Mouse (Mus musculus): Measurements from ENCODE around the gene Cdc73.
"Not testable (repeated sequence)": the region's sequence is repeated elsewhere in the genome, so short reads cannot be mapped to it uniquely, and the experiment has no call there.

Gene Cdc73

DNA sequence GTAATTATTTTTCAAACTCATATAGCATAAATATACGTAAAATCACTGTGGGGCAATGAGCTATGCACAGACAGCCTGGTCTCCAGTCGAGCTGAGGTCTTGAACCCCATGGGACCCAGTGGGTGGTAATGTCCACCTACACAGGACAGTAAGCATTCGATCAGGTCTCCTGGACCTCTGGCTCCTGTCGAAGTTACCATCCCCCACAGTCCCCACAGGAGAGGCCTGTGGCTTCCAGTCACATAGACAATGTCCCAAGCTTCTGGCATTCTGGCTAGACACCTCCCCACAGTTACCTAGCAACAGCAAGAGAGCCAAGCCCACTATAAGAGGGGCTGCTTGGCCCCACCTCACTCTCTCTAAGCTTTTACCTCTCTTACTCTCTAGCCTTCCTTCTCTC is 37.9 kb downstream of the Cdc73 start:
- not testable (repeated sequence) for DNase-seq

DNA sequence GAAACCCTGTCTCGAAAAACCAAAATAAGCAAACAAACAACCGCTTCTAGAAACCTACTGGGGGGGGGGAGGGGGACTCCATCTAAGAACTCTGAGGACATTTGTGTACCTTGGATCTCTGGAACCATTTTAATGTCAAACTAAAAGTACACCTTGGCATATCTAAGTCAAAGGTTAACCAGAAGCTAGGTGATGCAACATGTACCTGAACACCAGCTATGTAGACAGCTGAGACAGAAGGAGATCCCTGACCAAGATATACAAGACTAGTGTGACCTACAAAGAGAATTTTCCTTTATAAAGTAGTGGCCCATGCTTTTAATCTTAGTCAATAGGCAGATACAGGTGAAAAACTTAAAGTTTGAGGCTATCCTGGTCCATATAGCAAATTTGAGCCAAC is 39.5 kb downstream of the Cdc73 start:
- no peak for DNase-seq

DNA sequence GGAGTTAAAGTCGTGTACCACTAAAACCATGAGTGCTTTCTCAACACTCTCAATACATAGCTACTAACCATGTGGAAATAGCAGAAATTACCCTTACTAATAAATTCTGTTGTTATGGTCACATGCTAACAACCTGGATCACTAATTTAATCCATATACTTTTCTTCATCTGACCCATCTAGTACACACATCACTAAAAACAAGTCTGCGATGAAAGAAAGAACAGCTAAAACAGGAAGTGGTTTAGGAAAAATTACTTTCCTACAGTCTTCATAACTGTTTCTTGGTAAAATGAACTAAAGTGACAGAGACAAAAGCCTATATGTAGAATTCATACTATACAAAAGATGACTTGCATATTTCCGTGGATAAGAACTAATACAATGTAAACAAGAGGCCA is 49.0 kb downstream of the Cdc73 start:
- no peak for DNase-seq

DNA sequence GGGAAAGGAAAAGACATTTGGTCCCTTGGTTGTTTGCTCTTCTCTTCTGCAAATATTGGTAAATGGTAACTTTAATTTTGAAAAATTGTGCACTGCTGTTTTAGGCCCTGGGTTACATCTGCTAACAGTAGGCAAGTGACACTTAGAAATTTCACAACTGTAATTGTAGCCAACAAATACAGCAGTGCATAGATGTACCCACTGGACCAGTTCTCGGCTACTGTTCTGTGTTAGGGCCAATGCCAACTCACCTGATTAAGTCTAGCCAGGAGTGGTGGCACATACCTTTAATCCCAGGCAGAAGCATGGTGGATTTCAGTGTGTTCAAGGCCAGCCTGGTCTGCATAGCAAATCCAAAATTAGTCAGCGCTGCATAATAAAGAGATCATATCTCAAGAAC is 52.4 kb downstream of the Cdc73 start:
- no peak for DNase-seq

DNA sequence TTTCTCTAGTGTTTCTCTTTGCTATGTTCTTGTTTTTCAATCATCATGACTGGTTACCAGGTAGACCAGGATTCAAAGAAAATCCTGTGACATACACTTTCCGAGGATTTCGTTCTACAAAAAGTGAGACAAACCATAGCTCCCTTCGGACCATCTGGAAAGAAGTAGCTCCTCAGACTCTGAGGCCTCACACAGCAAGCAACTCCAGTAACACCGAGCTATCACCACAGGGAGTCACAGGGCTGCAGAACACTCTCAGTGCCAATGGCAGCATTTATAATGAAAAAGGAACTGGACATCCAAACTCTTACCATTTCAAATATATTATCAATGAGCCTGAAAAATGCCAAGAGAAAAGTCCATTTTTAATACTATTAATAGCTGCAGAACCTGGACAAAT is 56.5 kb downstream of the Cdc73 start:
- DNase-seq, result no peak

DNA sequence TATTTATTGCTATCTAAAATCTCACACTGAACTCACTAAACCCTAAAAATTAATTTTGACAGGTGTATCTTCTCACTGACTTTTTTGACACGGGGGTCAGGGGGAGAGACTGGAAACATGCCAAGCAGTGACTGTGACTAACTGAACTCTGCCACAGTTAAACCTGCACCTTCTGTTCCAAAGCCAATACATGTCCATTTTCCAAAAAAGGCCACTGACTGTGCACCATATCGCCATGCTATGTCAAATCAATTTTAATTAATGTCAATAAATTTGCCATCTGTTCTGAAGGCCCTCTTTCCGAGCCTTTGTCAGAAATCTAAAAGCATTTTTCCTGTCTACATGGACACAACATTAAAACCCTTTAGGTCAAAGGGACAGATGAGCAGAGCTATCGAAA is 57.3 kb downstream of the Cdc73 start:
- DNase-seq, result no peak

DNA sequence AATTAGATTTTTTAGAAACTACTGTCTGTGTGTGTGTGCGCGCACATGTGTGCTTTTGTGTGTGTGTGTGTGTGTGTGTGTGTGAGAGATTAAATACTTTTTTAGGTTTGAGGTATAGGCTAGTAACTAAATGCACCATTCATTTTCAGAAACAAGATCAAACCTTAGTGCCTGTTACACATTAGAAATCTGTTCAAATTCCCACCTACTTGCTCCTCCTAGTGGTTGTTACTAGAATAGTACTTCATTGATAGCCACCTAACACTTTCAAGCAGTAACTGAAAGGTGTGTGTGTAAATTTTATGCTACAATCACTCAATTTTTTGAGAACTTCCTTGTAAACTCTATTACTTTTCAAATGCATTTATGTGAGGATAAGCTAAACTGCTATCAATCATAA is 58.5 kb downstream of the Cdc73 start:
- DNase-seq, result no peak

DNA sequence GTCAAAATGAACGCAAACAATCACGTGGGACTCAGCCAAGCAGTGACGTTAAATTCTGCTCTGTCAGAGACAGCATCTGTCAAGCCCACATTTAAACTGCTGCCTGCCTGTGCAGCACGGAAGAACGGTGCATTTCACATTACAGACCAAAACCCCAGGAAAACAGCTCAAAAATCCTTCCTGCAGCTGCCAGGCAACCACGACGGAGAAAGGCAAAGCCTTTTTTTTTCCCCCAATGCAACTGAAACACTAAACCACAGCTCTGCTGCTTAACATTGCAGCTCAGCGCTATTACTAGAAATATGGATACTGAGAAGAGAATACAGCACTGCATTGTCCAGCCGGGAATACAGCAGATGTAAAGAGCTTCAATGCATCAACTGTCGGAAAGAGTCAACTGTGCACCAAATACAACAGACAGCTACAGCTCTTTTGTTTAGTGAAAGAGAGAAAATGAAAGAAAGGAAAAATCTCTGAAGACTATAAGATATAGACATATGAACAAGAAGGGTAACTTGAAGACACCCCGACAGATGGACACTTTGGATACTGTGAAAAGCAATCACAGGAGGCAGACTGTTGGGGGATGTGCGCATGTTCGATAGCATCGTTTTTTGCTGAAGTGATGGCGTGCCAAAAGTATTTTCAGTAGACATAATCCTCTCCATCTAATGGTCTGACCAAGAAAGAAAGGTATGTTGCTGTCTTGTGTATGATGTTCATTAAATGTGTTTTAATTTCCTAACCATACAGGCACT is 61.9 kb downstream of the Cdc73 start, which contains the start of gene B3galt2:
Gene B3galt2, plus strand, starts transcription at position 15 of the 758 bp plus-strand sequence.
- DNase-seq, result no peak

DNA sequence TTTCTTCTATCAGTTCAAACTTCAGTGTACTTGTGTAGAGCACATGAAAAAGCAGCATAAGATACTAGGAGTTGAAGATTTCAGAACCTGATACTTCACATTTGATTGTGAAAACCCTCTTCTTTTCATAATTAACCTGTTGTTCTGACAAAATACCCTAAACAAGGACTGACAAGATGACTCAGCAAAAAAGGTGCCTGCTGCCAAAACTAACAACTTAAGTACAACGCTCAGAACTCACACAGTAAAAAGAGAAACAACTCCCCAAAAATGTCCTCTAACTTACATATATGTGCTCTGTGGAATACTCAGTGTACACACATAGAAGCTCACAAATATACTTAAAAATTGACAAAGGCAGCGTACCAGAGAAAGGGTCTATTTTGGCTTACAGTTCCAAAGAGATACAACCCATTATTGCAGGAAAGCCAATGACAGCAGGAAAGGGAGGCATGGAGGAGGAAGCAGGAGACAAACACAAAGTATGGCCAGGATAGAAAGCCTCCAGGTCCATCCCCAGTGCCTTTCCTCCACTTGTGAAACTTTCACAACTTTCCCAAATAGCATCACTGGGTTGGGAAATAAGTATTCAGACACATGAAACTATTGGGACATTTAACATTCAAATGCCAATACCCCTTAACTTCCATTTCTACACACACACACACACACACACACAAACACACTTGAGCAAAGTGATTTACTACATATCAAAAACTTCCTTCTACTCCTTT is 69.7 kb downstream of the Cdc73 start:
- no peak for DNase-seq

DNA sequence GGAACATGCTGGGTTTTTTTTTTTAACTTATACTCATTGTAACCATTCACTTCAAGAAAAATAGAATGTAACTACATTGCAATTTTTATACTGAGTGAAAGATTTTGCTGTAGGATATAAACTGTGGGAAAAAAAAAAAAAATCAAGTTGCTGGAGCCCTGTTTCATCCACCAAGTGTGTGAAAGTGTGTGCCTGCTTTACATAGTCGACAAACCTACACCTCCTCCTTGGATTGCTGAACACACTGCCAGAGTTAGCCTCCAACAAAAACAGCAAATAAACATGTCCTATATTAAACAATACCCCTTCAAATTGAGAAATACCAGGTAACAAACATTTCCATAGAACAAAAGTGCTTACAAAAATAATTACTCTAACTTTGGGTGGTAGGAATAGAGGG is 70.3 kb downstream of the Cdc73 start:
- no peak for DNase-seq

DNA sequence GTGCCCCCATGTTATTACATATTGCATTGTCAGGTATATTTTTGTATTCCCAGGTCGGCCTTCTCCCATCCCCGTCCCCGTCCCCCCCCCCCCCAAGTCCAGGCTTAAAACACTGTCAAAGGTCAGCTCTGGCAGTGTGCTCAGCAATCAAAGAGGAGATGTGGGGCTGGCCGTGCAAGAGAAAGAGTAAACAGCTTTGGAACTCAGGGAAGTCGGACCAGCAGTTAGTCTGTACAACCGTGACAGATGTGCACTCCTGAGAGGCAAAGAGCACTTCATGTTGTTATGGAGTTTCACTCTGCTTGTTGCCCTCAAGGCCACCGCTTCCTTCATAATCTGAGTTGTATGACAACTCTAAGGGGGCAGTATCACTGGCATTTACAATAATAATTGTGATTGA is 71.4 kb downstream of the Cdc73 start:
- no peak for DNase-seq

DNA sequence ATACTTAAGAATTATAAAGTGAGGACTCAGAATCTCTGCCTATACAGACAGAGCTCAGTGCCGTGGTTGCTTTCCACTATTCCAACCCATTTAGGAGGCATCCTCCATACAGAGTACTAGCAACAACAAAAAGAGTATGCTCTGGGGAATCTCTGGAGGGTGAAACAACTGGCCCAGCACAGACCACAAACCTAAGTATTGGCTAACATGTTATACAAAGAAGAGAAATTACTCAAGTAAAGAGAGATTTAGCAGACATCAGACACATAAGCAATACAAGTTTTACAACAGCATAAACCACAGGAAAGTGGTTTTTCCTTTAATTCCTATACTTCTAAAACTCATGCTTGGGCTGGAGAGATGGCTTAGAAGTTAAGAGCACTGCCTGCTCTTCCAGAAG is 80.1 kb downstream of the Cdc73 start:
- DNase-seq, result no peak

DNA sequence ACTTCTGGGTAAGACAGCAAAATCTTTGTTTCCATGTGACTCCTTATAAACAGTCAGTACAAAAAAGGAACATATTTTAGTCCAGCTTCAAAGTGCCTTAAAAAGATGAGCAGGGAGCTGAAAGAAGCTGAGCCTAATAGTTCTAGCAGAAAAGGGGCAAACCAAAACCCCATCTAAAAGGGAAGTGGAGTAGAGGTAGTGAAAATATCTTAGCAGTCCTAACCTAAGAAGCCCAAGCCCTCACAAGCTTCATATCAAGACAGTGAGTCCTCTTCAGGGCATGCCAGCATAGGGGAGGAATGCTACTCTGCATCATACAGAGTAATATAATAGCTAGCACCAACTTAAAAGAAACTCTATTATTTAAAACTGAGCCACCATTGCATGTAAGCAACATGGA is 80.8 kb downstream of the Cdc73 start:
- DNase-seq, result no peak

DNA sequence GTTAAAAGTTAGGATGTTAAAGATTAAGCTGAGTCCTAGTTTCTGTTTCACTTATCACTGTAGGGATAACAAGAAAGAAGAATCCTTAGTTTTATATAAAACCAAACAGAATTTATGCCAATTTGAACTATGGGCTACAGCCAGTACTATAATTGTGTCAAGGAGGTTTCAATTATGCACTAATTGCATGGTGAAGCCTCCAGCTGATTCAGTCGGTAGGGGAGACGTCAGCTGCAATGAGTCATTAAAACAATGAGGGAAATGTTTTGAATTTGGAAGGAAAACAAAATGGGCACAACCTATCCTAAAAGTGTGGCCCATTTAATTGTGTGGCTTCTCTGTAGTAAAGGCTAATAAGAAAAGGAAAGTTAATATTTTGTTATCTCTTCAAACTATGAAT is 82.9 kb downstream of the Cdc73 start:
- no peak for DNase-seq

DNA sequence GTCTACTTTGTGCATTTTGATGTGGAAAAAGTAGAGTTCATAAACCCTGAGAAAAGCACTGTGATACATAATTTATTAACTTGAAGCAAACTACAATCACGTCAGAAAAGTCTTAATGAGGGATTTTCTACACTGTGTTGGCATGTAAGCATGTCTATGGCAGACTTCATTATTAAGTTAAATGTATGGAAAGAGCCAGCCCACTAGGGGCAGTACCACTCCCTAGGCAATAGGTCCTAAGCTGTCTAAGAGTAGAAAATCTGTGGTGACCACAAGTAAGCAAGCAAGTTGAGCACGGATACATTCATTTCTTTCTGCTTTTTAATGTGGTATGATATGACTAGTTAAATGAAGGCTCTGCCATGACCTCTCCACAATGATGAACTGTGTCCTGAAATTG is 89.8 kb downstream of the Cdc73 start:
- DNase-seq, result no peak

DNA sequence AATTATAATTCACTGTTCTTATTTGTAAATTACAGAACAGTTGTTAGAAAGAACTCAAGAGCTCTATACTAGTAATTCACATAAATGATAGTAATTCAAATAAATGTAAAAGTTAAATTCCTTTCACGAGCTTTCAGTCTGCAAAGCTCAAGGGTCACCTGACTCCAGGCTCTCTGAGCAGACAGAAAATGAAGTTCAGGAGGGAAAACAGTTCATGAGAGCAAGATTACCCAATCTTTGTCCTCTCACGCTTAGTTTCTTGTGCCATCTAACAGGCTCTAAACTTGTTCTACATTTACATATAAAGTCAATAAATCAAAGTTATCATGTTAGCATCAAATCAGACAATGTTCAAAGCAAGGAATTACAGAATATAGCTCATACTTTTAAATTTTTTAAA is 93.8 kb downstream of the Cdc73 start:
- DNase-seq, result no peak

DNA sequence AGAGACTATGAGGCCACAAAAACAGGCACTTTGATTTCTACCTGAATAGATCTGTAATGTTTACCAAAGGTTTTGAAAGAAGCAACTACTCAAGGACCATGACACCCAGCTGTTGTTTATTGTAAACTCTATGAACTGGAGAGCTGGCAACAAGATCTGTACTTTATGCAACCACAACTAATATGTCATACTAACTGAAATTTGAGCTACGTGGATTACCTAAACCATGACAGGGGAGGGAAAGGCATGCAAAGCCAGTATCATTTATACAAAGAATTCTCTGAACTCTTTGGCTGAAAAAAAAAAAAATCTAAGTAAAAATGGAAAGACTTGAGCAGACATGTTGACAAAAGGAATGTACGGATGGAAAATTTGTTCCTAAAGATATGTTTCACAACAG is 105.8 kb downstream of the Cdc73 start:
- DNase-seq, result no peak

DNA sequence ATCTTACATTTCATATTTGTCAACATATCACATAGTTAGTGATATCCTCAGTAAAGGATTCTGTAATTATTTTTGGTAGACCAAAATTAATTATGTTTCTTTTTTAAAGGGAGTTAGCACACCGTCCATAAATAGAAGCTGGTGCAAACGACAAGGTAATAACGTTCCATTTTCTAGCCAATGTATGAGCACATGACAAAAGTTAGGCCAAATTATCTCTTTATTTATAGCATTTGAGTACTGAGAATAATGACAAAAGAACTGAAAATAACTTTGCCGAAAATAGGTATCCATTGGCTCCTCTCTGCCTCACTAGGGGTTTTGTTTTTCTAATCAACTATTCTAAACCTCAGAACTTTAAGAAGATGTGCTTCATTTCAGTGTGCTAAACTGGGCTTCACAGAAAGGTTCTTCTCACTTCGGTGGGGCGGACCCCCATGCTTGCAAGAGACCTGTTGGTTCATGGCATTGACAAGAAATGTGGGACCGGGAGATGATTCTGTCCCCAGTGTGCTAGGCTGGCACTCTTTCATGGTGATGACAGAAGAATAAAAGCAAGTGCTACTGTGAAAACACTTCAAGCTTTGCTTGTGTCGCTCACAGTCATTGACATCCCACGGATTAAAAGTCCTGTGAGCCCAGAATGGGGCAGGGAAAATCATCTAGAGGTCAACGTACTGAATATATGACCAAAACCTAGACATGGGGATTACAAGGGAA is 125.7 kb downstream of the Cdc73 start:
- DNase-seq, result no peak

DNA sequence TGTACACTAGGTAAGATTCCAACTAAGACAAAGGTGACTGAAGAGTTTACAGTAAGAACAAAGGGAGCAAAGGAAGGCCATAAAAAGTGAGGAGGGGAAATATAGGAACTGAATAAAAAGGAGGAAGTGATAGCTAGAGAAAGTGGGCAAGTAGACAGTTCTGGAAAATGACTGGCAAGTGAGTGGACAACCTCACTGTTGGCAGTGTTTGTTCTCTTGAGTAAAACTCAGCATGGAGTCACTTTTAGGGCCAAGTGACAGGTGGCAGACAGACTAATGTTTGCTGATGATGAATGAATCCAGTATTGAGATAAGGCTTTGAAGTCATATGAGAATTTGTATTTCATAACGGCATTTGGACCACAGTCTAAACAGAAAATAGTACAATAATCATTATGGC is 144.5 kb downstream of the Cdc73 start:
- DNase-seq, result no peak

DNA sequence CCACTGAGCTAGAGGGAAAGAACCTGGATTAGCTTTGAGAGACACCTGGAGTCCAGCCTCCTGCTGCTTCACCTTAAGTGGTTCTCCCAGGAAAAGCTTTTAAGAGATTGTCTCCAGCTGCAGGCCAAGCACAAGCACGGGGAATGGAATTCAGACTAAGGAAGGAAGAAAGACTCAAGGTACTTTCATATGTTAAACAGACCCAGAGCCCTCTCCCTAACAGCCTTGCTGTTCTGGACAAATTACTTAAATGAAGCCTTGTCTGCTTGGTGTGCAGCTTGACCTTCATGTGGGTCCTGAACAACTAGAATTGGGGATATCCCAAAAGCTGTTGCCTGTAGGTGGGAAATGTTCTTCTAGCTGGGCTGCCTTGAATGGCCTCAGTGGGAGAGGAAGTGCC is 147.2 kb downstream of the Cdc73 start:
- DNase-seq, result no peak

DNA sequence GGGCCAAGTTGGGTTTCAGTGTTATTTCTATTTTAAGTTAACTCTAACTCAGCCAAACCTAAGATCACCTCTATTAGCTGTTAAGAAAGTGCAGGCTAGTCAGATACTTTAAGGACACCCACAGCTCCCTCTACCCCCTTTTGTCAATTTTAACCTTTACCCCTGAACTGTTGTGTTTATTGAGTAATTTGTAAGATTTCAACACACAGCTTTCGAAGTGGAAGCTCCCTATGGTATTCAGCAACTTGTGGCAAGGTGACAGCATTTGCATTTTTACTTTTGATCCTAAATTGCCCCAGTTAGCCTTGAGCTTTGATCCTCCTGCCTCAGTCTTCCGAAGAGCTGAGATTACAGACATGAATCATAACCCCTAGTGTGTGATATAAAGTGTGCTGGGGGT is 148.1 kb downstream of the Cdc73 start:
- no peak for DNase-seq

Measured in kidney, adult 18-20 months (tissue).